Comparison of ENCODE assay signal across 17 mouse cellular contexts in the genomic region with DNA sequence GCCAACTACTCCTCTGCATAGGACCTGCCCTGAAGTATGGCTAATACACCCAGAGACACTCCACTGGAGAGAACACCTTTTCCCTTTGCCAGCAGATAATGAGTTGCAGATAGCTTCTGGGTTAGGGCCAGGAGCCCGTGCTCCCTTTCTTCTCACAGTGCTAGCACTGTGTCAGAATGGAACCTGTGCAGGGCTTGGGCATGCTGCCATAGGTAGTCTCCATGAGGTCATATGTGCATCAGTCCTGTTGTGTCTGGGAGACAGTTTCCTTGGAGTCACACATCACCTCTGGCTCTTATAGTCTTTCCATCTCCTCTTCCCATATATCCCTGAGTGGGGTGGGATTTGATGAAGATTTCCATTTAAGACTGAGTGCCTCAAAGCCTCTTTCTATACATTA. TPM values are rescaled to one million over a fixed set of nuclear protein-coding genes. Genes with fewer than 3 reads are reported as not detected.
"Had no signal": no experiment of that assay in that cellular context is flagged by ENCODE, and none has a peak within 500 bp of the region (broad histone marks: within the 10 kb centered on the region; RNA-seq: fewer than 3 reads in every experiment).

No protein-coding gene starts in this region.

- H3K4me1 ChIP-seq: lung, embryonic 15.5 days; megakaryocyte, embryonic 14.5 days; midbrain, embryonic 13.5 days; midbrain, embryonic 15.5 days; neural tube, embryonic 12.5 days; stomach, embryonic 15.5 days had no signal

- DNase-seq: lung, postnatal 14 days; lung, postnatal 36 days; right cerebral cortex, postnatal 14 days; thymus, adult 2 months; thymus, postnatal 25 days; thymus, postnatal 4 days had no signal

- H3K9ac ChIP-seq: lung, embryonic 15.5 days; midbrain, embryonic 13.5 days; midbrain, embryonic 15.5 days; neural tube, embryonic 12.5 days; stomach, embryonic 15.5 days had no signal

- H3K4me3 ChIP-seq: lung, embryonic 15.5 days; megakaryocyte, embryonic 14.5 days; midbrain, embryonic 13.5 days; midbrain, embryonic 15.5 days; neural tube, embryonic 12.5 days; stomach, embryonic 15.5 days had no signal

- H3K27ac ChIP-seq: lung, embryonic 15.5 days; macrophage; midbrain, embryonic 13.5 days; midbrain, embryonic 15.5 days; neural tube, embryonic 12.5 days; stomach, embryonic 15.5 days; stomach, postnatal 0 days had no signal

- H3K9me3 ChIP-seq: lung, embryonic 15.5 days; megakaryocyte, embryonic 14.5 days; midbrain, embryonic 13.5 days; midbrain, embryonic 15.5 days; neural tube, embryonic 12.5 days; stomach, embryonic 15.5 days had no signal

- H3K36me3 ChIP-seq: lung, embryonic 15.5 days; midbrain, embryonic 13.5 days; midbrain, embryonic 15.5 days; neural tube, embryonic 12.5 days; stomach, embryonic 15.5 days had no signal

- H3K27me3 ChIP-seq: lung, embryonic 15.5 days; megakaryocyte, embryonic 14.5 days; midbrain, embryonic 13.5 days; midbrain, embryonic 15.5 days; neural tube, embryonic 12.5 days; stomach, embryonic 15.5 days had no signal

- ATAC-seq: lung, postnatal 0 days; midbrain, embryonic 13.5 days; midbrain, embryonic 15.5 days had no signal

- H3K4me2 ChIP-seq: lung, embryonic 15.5 days; midbrain, embryonic 11.5 days; midbrain, embryonic 13.5 days; midbrain, embryonic 15.5 days; neural tube, embryonic 12.5 days; stomach, embryonic 15.5 days had no signal

RNA-seq across cellular contexts. Expression of a gene that starts 33.7 kb away (rescaled TPM):
- total RNA-seq: monocyte, adult 5-6 weeks had no signal
